Mouse (Mus musculus) heart, adult 2 months (tissue): ENCODE measurements around the gene Ddx42.

Source experiments
- CTCF ChIP-seq: fragments of 200-600 bp; IDR thresholded peaks from 2 replicates; pipeline ENCODE4 v1.8.1; 2022; ENCODE audit warnings: antibody characterized with exemption, mild to moderate bottlenecking, moderate library complexity
- EP300 ChIP-seq: fragments of 200-500 bp; IDR thresholded peaks from 2 replicates; pipeline ENCODE4 v1.6.1; 2011; ENCODE audit warnings: low read depth, low read length, control low read depth; ENCODE audit not compliant: insufficient read depth
- POLR2A ChIP-seq: fragments of 200-500 bp; IDR thresholded peaks from 2 replicates; pipeline ENCODE4 v1.6.1; 2011; ENCODE audit warnings: mild to moderate bottlenecking, low read depth, low read length, control low read depth; ENCODE audit not compliant: insufficient read depth

- no peak for TF ChIP-seq POLR2A
- TF ChIP-seq CTCF, result no peak
- TF ChIP-seq EP300, result no peak
These were observed 67.4 kb downstream of the Ddx42 start for GRCm38 (mm10) chr11:106284126-106284525.
